Mouse (Mus musculus): ENCODE results near the gene Dync2h1. TPM values are rescaled to one million over a fixed set of nuclear protein-coding genes. Genes with fewer than 3 reads are reported as not detected.

Dync2h1 gene
- total and polyA plus RNA-seq, 2 experiments from 2014 or later, result 14.2 to 18.0 TPM

DNA sequence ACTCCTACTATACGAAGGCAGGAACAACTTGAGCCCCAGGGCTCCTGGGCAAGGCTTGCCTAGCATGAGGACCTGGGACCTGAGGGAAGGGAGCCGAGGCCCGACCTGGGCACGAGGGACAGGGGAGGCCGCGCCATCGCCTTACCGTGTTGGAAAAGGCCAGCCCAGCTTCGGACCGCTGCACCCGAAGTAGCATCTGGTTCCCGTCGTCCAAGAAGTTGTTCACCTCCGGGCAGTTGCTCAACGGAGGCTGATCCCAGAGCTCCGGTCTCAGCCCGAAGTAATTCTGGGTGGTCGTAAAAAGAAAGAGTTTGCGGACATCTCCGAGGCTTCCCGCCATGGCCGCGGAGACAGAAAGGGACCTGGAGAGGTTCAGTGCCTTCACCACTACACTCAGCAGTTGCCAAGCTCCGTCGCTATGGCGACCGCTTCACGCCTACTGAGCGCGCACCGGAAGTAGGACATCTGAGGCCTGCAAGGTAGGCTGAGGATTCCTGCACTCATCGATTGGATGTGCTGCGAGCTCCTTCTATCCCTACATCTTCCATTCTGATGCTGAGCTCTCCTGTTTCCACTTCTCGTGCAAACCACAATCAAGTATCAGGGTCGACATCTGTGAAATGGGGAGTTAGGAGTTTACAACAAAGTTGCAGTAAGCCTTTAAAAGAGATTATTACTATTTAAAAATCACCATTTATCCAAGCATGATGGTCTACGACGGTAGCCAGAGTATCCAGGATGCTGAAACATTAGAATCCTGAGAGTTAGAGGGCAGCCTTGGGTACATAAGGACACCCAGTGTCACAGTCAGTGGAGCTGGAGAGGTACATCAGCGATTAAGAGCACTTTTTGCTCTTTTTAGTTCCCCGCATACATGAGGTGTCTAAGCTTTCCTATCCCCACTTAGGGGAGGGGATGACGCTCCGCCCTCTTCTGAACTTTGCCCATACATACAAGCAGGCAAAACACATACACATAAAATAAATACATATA is 7.3 kb downstream of the Dync2h1 start:
- Histone ChIP-seq H3K4me2 (ENCODE audit: low read depth, low read length, poor library complexity, severe bottlenecking) (peak overlapping the region; percentile 89), H3K9ac (replicated peaks; ENCODE audit: low read length, poor library complexity, severe bottlenecking) (peak overlapping the region; percentile 69), H3K27me3 (ENCODE audit: insufficient read depth, low read length) (no peaks in the 10 kb centered on the region), H3K4me3 (ENCODE audit: low read depth, low read length) (peak overlapping the region; percentile 67), H3K9me3 (ENCODE audit: low read length) (no peaks in the 10 kb centered on the region), H3K4me1 (ENCODE audit: insufficient read depth, low read length) (no peaks in the 10 kb centered on the region), H3K27ac (ENCODE audit: low read depth, low read length) (no peak overlapping the region; the same call in 1 of the 2 replicates), H3K36me3 (ENCODE audit: insufficient read depth, low read length) (peaks cover 5% of the 10 kb centered on the region; the same call in 1 of the 2 replicates)
- no peak for TF ChIP-seq CTCF (IDR thresholded peaks at IDR 0.05)
- DNase-seq (ENCODE audit: low spot score) (peak; percentile 96), ATAC-seq (ENCODE audit: low FRiP score) (peak; percentile 100)
- 9% methylated on average over 41 of the region's 41 CpGs for WGBS

DNA sequence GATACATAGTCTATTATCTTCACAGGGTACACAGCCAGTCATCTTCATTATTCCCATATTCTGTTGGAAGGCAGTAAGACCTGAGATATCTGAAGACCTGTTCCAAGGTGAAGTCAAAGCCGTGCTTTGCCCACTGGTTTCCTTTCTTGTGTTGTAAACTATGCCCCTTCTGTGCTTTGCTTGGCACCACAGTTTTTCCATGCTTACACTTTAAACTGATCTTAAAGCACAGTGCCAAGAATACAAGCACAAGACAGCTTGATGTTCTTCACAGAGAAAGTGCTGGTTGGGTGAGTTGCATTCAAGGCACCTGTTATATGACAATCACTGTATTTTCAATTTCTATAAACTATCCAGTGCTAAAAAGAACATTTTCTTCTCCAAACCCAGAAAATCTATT is 10.5 kb downstream of the Dync2h1 start:
- ATAC-seq (ENCODE audit: low FRiP score) (no peak), DNase-seq (ENCODE audit: low spot score) (no peak)
- Histone ChIP-seq H3K4me3 (ENCODE audit: low read depth, low read length) (no peak overlapping the region), H3K27me3 (ENCODE audit: insufficient read depth, low read length) (no peaks in the 10 kb centered on the region), H3K9ac (replicated peaks; ENCODE audit: low read length, poor library complexity, severe bottlenecking) (no peak overlapping the region), H3K36me3 (ENCODE audit: insufficient read depth, low read length) (peaks cover 9% of the 10 kb centered on the region; the same call in 1 of the 2 replicates), H3K4me2 (ENCODE audit: low read depth, low read length, poor library complexity, severe bottlenecking) (no peak overlapping the region), H3K27ac (ENCODE audit: low read depth, low read length) (no peak overlapping the region), H3K4me1 (ENCODE audit: insufficient read depth, low read length) (no peaks in the 10 kb centered on the region), H3K9me3 (ENCODE audit: low read length) (no peaks in the 10 kb centered on the region)
- no peak for TF ChIP-seq CTCF (IDR thresholded peaks at IDR 0.05)
- WGBS, result 94% methylated on average over 1 of the region's 1 CpGs

DNA sequence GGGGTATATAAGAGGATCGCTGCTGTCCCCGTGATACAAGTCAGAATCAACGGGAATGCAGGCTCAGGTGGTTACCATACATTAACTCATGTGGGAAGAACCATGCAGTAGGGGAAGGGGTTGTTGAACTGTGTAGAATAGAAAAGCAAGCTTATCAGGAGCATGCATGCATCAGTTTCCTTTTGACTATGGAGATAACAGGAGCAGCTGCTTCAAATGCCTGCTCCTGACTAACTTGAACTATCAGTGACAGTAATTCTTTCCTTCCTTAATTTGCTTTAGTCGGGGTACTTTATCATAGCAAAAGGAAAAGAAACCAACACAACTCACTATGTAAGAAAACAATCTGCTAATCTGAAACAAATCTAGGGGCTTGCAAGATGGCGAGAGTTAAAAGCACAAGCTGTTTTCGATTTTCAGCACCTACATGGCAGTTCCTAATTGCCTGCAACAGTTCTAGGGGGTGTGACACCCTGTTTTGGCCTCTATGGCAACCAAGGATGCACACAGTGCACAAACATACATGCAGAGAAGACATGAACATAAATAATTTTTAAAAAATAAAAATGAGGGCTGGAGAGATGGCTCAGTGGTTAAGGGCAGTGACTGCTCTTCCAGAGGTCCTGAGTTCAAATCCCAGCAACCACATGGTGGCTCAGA is 16.8 kb downstream of the Dync2h1 start:
- H3K4me3 ChIP-seq (ENCODE audit: low read depth, low read length), result no peak overlapping the region
- no peaks in the 10 kb centered on the region for H3K4me1 ChIP-seq (ENCODE audit: insufficient read depth, low read length)
- no peak overlapping the region for H3K4me2 ChIP-seq (ENCODE audit: low read depth, low read length, poor library complexity, severe bottlenecking)
- H3K36me3 ChIP-seq (ENCODE audit: insufficient read depth, low read length), result peaks cover 20% of the 10 kb centered on the region; the same call in 1 of the 2 replicates
- H3K27me3 ChIP-seq (ENCODE audit: insufficient read depth, low read length), result no peaks in the 10 kb centered on the region
- H3K9ac ChIP-seq (replicated peaks; ENCODE audit: low read length, poor library complexity, severe bottlenecking), result no peak overlapping the region
- no peak for DNase-seq (ENCODE audit: low spot score)
- H3K9me3 ChIP-seq (ENCODE audit: low read length), result no peaks in the 10 kb centered on the region
- no peak for ATAC-seq (ENCODE audit: low FRiP score)
- 90% methylated on average over 6 of the region's 6 CpGs for WGBS
- TF ChIP-seq CTCF (IDR thresholded peaks at IDR 0.05), result no peak
- no peak overlapping the region for H3K27ac ChIP-seq (ENCODE audit: low read depth, low read length)

DNA sequence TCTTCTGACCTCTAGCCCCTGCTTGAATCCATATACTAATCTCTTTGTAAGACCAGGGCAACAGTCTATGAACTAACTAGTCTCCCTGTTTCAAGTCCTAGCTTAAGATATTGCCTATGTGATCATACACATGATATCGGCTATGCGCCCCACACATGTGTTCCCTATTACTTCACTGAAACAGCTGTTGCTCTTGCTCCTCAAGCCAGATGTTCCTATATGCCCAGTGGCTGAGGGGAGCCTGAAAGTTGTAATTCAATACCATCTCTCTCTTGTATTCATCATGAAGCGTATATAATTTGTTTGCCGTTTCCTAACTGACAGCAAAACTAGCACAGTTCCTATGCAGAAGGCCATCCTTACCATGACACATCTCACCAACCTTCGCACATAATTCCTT is 23.6 kb downstream of the Dync2h1 start:
- no peak for DNase-seq (ENCODE audit: low spot score)
- 91% methylated on average over 5 of the region's 5 CpGs for WGBS
- H3K9ac ChIP-seq (replicated peaks; ENCODE audit: low read length, poor library complexity, severe bottlenecking), result no peak overlapping the region
- no peak overlapping the region for H3K4me2 ChIP-seq (ENCODE audit: low read depth, low read length, poor library complexity, severe bottlenecking)
- peaks cover 17% of the 10 kb centered on the region; the same call in 1 of the 2 replicates for H3K36me3 ChIP-seq (ENCODE audit: insufficient read depth, low read length)
- H3K27ac ChIP-seq (ENCODE audit: low read depth, low read length), result no peak overlapping the region
- no peak overlapping the region for H3K4me3 ChIP-seq (ENCODE audit: low read depth, low read length)
- no peak for TF ChIP-seq CTCF (IDR thresholded peaks at IDR 0.05)
- ATAC-seq (ENCODE audit: low FRiP score), result no peak
- H3K4me1 ChIP-seq (ENCODE audit: insufficient read depth, low read length), result no peaks in the 10 kb centered on the region
- no peaks in the 10 kb centered on the region for H3K27me3 ChIP-seq (ENCODE audit: insufficient read depth, low read length)
- H3K9me3 ChIP-seq (ENCODE audit: low read length), result no peaks in the 10 kb centered on the region

DNA sequence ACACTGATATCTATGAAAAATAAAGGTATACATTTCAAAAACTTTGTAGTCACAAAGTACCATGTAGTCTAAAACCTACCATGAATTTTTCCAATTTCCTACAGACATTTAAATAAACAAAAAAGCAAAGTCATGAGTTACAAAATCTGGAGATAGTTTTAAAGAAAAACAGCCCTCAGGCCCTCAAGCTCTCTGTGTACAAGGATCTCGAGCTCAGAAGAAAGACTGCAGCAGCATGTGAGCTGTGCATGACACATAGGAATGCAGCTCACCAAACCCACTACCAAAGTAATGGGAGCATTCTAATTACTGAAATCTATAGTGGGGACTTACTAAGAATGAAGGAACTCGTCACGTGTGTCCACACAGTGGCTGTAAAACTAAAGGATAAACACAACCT is 24.5 kb downstream of the Dync2h1 start:
- Histone ChIP-seq H3K27me3 (ENCODE audit: insufficient read depth, low read length) (no peaks in the 10 kb centered on the region), H3K36me3 (ENCODE audit: insufficient read depth, low read length) (peaks cover 17% of the 10 kb centered on the region; the same call in 1 of the 2 replicates), H3K4me2 (ENCODE audit: low read depth, low read length, poor library complexity, severe bottlenecking) (no peak overlapping the region), H3K9ac (replicated peaks; ENCODE audit: low read length, poor library complexity, severe bottlenecking) (no peak overlapping the region), H3K27ac (ENCODE audit: low read depth, low read length) (no peak overlapping the region), H3K9me3 (ENCODE audit: low read length) (no peaks in the 10 kb centered on the region), H3K4me1 (ENCODE audit: insufficient read depth, low read length) (no peaks in the 10 kb centered on the region), H3K4me3 (ENCODE audit: low read depth, low read length) (no peak overlapping the region)
- ATAC-seq (ENCODE audit: low FRiP score) (no peak), DNase-seq (ENCODE audit: low spot score) (no peak)
- WGBS, result 88% methylated on average over 3 of the region's 3 CpGs
- no peak for TF ChIP-seq CTCF (IDR thresholded peaks at IDR 0.05)

All from midbrain, postnatal 0 days (tissue).